In the genomic region with DNA sequence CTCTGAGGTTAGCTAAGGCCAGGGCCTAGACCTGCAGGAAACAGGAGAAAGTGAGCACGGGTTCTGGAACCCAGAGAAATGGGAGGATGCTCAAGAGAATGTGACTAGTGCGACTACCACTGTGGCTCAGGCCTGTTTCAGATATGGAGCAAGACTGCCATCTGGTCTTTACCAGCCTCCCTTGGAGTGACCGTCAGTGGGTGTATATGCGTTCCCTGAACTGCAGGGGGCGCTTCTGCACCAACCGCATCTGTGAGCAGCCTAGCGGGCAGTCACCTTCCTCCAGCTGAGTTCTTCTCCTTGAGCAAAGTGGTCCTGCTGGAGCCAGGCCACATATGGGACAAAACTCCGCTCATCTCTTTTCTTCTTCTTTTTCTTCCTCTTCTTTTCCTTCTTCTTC, we compare ENCODE assay signal across 8 mouse cellular contexts. TPM values are rescaled to one million over a fixed set of nuclear protein-coding genes. Genes with fewer than 3 reads are reported as not detected.
DNase-seq lines count a peak whose midpoint lies in the region; ATAC-seq and TF ChIP-seq lines count a peak whose summit lies in the region.
"Had no signal": no experiment of that assay in that cellular context is flagged by ENCODE, and none has a peak within 500 bp of the region (broad histone marks: within the 10 kb centered on the region; RNA-seq: fewer than 3 reads in every experiment).

No protein-coding gene starts in this region.

- peak; percentile 77 for ATAC-seq in erythroid progenitor cell, adult 5-6 weeks (replicated peaks; ENCODE audit: low FRiP score, poor library complexity, severe bottlenecking)
- no peak for ATAC-seq in forebrain, embryonic 13.5 days

- peak; percentile 35 for DNase-seq in lung, adult 2 months
- DNase-seq in lung, postnatal 25 days (ENCODE audit: low spot score) = no peak
- DNase-seq in adrenal gland, adult 18-20 months (ENCODE audit: low spot score in 2 of 2) = peak; percentile 37 to 61
- no peak for DNase-seq in frontal cortex, postnatal 36 days (ENCODE audit: low spot score in 2 of 2)

- TF ChIP-seq CTCF in lung, adult 2 months (IDR thresholded peaks at IDR 0.05; ENCODE audit: insufficient read depth, low read length) = peak; percentile 74
- peak; percentile 50; the same call in 1 of the 2 replicates for TF ChIP-seq CTCF in small intestine, adult 2 months (IDR thresholded peaks at IDR 0.05; ENCODE audit: extremely low read depth, insufficient read length, insufficient replicate concordance, low read depth, low read length)

- H3K9me3 ChIP-seq in forebrain, embryonic 13.5 days (replicated peaks) = no peaks in the 10 kb centered on the region

- H3K27me3 ChIP-seq in small intestine, adult 2 months (ENCODE audit: control insufficient read depth, insufficient read depth, low read length) = no peaks in the 10 kb centered on the region
- no peaks in the 10 kb centered on the region for H3K27me3 ChIP-seq in forebrain, embryonic 13.5 days

- H3K4me2 ChIP-seq in forebrain, embryonic 13.5 days = no peak overlapping the region

- H3K27ac ChIP-seq in small intestine, adult 2 months (ENCODE audit: insufficient read depth, low read depth, low read length) = no peak overlapping the region
- H3K27ac ChIP-seq in forebrain, embryonic 13.5 days = no peak overlapping the region

- no peaks in the 10 kb centered on the region for H3K4me1 ChIP-seq in lung, adult 2 months (ENCODE audit: control insufficient read depth, insufficient read depth, low read length)
- H3K4me1 ChIP-seq in small intestine, adult 2 months (ENCODE audit: control insufficient read depth, insufficient read depth, insufficient read length, low read length) = no peaks in the 10 kb centered on the region
- H3K4me1 ChIP-seq in forebrain, embryonic 13.5 days = 0 out of 2 replicates have a peak, but pooled peaks cover 4% of the 10 kb centered on the region

- TF ChIP-seq POLR2A in lung, adult 2 months (IDR thresholded peaks at IDR 0.05; ENCODE audit: borderline replicate concordance, extremely low read depth, low read depth, low read length) = no peak
- TF ChIP-seq POLR2A in small intestine, adult 2 months (IDR thresholded peaks at IDR 0.05; ENCODE audit: low read depth, low read length) = no peak

- H3K9ac ChIP-seq in forebrain, embryonic 13.5 days = no peak overlapping the region

- no peaks in the 10 kb centered on the region for H3K36me3 ChIP-seq in small intestine, adult 2 months (ENCODE audit: control insufficient read depth, insufficient read depth, low read length)
- no peaks in the 10 kb centered on the region for H3K36me3 ChIP-seq in forebrain, embryonic 13.5 days (ENCODE audit: poor library complexity, severe bottlenecking)

- H3K4me3 ChIP-seq in lung, adult 2 months (replicated peaks; ENCODE audit: extremely low read depth, low read depth, low read length) = no peak overlapping the region
- no peak overlapping the region for H3K4me3 ChIP-seq in small intestine, adult 2 months (ENCODE audit: low read depth, low read length)
- H3K4me3 ChIP-seq in forebrain, embryonic 13.5 days = no peak overlapping the region
- H3K4me3 ChIP-seq: myocyte had no signal

- WGBS in lung, adult 2 months = 40% methylated on average over 8 of the region's 8 CpGs
- 47% methylated on average over 8 of the region's 8 CpGs for WGBS in small intestine, adult 2 months
- 25% methylated on average over 8 of the region's 8 CpGs for WGBS in forebrain, embryonic 13.5 days

RNA-seq across cellular contexts. Expression of gene Lefty1, which starts 15.1 kb away (rescaled TPM):
- 11.4 and 11.5 TPM in 2 replicates for polyA plus RNA-seq in lung, adult 2 months (2012; rRNA removed)
- total RNA-seq in adrenal gland, adult 18-20 months (2021) = 1 to 10 TPM; 3.3 to 5.7 TPM
- total RNA-seq in erythroid progenitor cell, adult 5-6 weeks (2015; ENCODE audit: low replicate concordance) = 1.1 TPM in 1 of 2 replicates, not detected in the other
- 4.6 TPM in 1 of 2 replicates, not detected in the other for total RNA-seq in erythroid progenitor cell, adult 5-6 weeks (2017; ENCODE audit: low replicate concordance)
- 6.3 and 7.1 TPM in 2 replicates for polyA plus RNA-seq in small intestine, adult 2 months (2012; rRNA removed)
- polyA plus RNA-seq in forebrain, embryonic 13.5 days (2015; fragmentation: Nextera tagmentation; extraction: Ambion mirVana) = not detected in 2 replicates

RNA-seq across cellular contexts. Expression of gene Pycr2, which starts 15.6 kb away (rescaled TPM):
- polyA plus RNA-seq in lung, adult 2 months (2012; rRNA removed) = 36.7 and 43.8 TPM in 2 replicates
- 10 to 100 TPM; 30.3 to 34.3 TPM for total RNA-seq in adrenal gland, adult 18-20 months (2021)
- total RNA-seq in erythroid progenitor cell, adult 5-6 weeks (2015; ENCODE audit: low replicate concordance) = 21.3 and 42.8 TPM in 2 replicates
- 26.3 and 26.6 TPM in 2 replicates for total RNA-seq in erythroid progenitor cell, adult 5-6 weeks (2017; ENCODE audit: low replicate concordance)
- polyA plus RNA-seq in small intestine, adult 2 months (2012; rRNA removed) = 21.8 and 23.2 TPM in 2 replicates
- polyA plus RNA-seq in forebrain, embryonic 13.5 days (2015; fragmentation: Nextera tagmentation; extraction: Ambion mirVana) = 90.6 and 101 TPM in 2 replicates

RNA-seq across cellular contexts. Expression of gene Tmem63a, which starts 22.5 kb away (rescaled TPM):
- 70.4 and 81.7 TPM in 2 replicates for polyA plus RNA-seq in lung, adult 2 months (2012; rRNA removed)
- total RNA-seq in adrenal gland, adult 18-20 months (2021) = 10 to 100 TPM; 44.7 to 77.9 TPM
- 23.4 and 24.7 TPM in 2 replicates for total RNA-seq in erythroid progenitor cell, adult 5-6 weeks (2015; ENCODE audit: low replicate concordance)
- 18.1 and 20.2 TPM in 2 replicates for total RNA-seq in erythroid progenitor cell, adult 5-6 weeks (2017; ENCODE audit: low replicate concordance)
- 23.5 and 31.9 TPM in 2 replicates for polyA plus RNA-seq in small intestine, adult 2 months (2012; rRNA removed)
- polyA plus RNA-seq in forebrain, embryonic 13.5 days (2015; fragmentation: Nextera tagmentation; extraction: Ambion mirVana) = 0.88 and 1.4 TPM in 2 replicates

RNA-seq across cellular contexts. Expression of gene Lefty2, which starts 26.8 kb away (rescaled TPM):
- polyA plus RNA-seq in lung, adult 2 months (2012; rRNA removed) = 0.07 TPM in 1 of 2 replicates, not detected in the other
- total RNA-seq in adrenal gland, adult 18-20 months (2021) = under 1 TPM; 0.32 to 0.73 TPM
- total RNA-seq in erythroid progenitor cell, adult 5-6 weeks (2015; ENCODE audit: low replicate concordance) = not detected in 2 replicates
- not detected in 2 replicates for total RNA-seq in erythroid progenitor cell, adult 5-6 weeks (2017; ENCODE audit: low replicate concordance)
- polyA plus RNA-seq in small intestine, adult 2 months (2012; rRNA removed) = not detected in 2 replicates
- 0.41 and 0.94 TPM in 2 replicates for polyA plus RNA-seq in forebrain, embryonic 13.5 days (2015; fragmentation: Nextera tagmentation; extraction: Ambion mirVana)
- polyA plus RNA-seq: myocyte had no signal

Comparison
In these comparisons a context has a peak if more than half of its experiments do, and no peak if none do; other contexts are left out.
1. DNase-seq: peak in lung, adult 2 months (single experiment) and adrenal gland, adult 18-20 months (2 of 2); none in lung, postnatal 25 days (single experiment) and frontal cortex, postnatal 36 days (0 of 2).
2. RNA of gene Tmem63a, which starts 22.5 kb away (polyA plus RNA-seq): 70.4 to 81.7 TPM in lung, adult 2 months and 23.5 to 31.9 TPM in small intestine, adult 2 months; 0.88 to 1.4 TPM in forebrain, embryonic 13.5 days; every median in the first group is over 10 times any median in the second.